Mouse (Mus musculus) gastrocnemius, postnatal 10 days (tissue): Measurements from ENCODE around the gene Ormdl2. TPM values are rescaled to one million over a fixed set of nuclear protein-coding genes. Genes with fewer than 3 reads are reported as not detected.
"Not testable (repeated sequence)": the region's sequence is repeated elsewhere in the genome, so short reads cannot be mapped to it uniquely, and the experiment has no call there.

Experiments used
- DNase-seq: peaks from one replicate; pipeline ENCODE4 v3.0.0; 2021; ENCODE audit warnings: mixed read lengths
- long read RNA-seq, 2 experiments: library from polyadenylated mRNA; stranded (forward); transcript quantifications; one replicate each; pipeline ENCODE4 v2.0.0; 2021
- total RNA-seq, 2 experiments: library from RNA; stranded (reverse); gene quantifications; 2 replicates each; pipeline ENCODE4 v1.2.3; 2021

The Ormdl2 gene
- total RNA-seq = 1 to 10 TPM; 7.5 to 8.8 TPM
- long read RNA-seq, experiment 1, partial matches to known transcripts = 0 of 10 reads
- long read RNA-seq, experiment 1, other reads (novel, unspliced or antisense) = 3 of 10 reads
- long read RNA-seq, experiment 2, partial matches to known transcripts = 0 of 5 reads
- long read RNA-seq, experiment 2, other reads (novel, unspliced or antisense) = 2 of 5 reads

DNA sequence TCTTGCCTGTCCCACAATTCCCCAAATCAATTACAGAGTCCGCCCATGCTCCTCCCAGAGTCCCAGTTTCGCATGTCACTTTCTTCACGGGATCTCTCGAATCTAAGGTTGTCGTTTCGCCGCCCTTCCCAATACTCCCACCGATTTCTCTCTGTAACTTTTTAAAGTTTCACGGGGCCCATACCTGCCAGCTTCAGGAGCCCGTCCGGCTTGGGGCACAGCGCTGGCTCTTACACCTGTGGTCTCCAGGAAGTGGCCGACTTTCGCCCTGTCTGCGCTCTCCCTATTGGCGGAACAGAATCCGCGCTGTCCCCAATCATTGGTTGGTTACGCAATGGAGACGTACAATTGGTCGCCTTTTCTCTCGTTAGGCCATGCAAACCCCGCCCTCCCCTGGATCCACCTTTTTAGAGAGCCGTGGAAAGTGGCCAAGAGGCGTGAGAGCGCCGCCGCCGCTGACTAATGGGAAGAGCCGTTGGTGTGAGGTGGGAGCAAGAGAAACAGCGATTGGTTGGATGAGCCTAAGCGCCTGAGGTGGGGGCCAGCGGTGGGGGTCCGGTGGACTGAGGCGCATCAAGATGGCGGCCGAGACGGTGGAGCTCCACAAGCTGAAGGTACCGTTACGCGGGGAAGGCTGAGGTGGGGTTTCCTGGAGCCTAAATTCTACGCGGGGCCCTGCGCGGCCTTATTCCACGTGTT, at the start of gene Ormdl2:
Ormdl2 (minus strand) TSS at position 288 of the 699 bp plus-strand sequence.
- DNase-seq = peak; percentile 98

DNA sequence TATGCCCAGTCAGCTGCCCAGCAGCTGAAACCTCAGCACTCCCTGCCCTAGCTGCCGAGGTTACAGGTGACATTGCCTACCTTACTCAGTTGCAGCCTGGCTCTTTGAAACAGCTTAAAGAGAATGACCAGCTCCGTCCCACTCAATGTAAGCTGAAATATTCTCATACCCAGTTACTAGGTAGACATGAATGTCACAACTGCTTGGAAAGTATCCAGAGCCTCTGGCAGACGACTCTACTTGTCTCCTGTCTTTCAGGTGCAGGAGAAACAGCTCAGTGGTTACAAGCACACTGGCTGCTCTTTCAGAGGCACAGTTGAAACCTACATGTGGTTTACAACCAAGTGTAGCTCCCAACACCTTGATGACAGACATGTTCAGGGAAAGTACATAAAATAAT, 48.9 kb upstream of the Ormdl2 start:
- no peak for DNase-seq

DNA sequence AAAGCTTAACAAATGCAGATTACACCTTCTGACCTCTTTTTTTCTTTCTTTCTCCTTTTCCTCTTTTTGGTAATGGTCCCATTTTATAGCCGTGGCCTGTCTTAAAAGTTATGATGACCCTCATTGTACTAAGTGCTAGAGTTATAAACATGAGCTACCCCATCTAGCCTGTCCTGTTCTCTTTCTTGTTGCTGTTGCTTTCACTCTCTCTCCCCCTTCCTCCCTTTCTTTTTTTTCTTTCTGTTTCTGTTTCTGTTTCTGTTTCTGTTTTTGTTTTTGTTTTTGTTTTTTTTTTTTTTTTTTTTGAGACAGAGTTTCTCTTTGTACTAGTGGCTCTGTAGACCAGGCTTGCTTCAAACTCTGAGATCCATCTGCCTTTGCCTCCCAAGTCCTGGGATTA, 45.1 kb upstream of the Ormdl2 start:
- DNase-seq = no peak

DNA sequence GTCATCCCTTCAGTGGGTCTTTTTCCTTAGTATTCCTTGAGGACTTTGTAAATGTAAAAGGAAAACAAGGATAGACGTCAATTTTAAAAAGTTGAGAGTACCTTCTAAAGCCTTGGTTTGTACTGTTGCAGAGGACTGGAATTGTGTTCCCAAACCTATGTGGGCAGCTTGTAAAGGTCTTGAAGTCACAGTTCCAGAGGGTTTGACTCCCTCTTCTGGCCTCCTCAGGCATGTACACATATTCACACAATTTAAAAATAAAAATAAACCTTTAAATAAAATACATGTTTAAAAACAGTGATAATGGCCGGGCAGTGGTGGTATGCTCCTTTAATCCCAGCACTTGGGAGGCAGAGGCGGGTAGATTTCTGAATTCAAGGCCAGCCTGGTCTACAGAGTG, 44.6 kb upstream of the Ormdl2 start:
- no peak for DNase-seq

DNA sequence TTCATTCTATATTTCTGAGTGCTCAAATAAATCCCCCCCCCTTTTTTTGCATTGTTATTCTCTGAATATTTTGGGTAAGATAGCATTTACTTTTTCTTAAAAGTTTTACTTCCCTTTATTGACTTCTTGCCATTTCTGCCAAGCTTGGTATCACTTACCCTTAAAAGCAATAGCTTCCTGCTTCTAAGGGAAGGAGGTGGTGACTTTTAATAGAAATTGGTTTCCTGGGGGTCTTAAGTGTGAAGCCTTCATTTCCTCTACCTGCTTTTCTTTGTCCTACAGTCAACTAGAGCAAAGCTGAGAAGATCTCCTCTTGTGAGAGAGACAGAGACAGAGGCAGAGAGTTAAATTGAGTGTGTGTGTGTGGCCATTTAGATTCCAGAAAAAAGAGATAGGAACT, 39.7 kb upstream of the Ormdl2 start:
- no peak for DNase-seq

DNA sequence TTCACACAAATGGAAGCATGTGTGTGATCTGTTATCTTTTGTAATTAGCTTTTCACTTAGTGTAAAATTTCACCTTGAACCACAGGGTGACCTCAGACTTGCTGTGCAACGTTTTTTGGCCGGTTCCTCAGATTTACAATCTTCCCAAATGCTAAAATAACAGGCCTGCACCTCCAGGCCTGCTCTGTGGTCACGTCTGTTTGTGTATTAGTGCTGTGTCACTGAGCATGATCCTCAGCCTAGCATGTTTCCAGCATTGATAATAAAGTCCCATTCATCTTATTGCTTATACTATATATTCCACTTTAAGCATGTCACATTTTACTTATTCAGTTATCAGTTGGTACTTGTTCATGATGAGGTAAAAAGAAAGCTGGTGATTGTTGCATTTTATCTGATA, 28.9 kb upstream of the Ormdl2 start:
- DNase-seq = no peak

DNA sequence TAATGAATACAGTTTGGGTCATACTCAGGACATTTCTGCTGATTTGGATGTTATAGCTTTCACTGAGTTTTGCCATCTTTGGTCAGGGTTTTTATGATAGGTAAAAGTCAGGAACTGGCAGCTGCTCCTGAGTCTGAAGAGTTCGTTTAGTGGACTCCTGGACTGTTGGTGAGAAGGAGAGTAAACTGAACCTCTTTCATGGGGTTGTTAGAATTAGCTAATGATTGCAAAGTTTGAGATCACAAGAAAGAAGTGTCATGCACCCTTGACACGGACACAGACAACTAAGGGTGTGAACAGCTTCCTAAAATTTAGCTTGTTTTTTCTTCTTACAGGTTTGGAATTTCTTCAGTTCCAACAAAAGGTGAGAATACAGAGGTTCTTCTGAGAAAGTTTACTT, 27.0 kb upstream of the Ormdl2 start:
- no peak for DNase-seq

DNA sequence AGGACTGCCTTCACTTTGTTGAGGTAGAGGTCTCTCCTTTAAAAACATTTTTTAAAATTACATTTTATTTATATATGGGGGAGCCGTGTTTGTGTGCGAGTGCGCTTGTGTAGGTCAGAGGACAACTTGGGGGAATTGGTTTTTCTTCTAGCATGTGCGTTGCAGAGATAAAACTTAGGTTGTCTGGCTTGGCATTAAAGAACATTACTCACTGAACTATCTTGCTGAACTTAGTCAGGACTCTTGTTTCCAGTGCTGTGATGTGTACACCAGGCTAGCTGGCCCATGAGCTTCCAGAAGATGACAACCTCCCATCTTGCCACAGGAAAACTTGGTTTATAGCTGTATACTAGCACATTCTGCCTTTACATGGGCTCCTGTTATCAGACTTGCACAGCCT, 25.2 kb upstream of the Ormdl2 start:
- no peak for DNase-seq

DNA sequence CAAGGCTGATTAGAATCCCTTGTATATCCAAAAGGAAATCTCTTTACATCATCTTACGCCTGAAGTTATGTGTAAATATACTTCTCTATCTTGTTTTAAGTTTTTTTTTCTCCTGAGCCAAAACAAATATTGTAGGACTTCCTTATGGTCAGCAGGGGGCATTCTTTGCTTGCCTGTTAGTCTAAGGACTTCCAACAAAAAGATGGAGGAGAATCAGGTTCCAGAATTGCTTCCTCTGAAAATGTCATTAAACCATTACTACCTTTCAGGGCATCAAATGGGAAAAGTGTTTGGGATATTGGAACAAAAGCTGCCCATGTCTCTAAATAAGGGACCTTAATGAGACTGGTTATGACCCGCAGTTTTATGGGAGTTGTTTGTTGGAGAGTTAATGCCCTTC, 24.1 kb upstream of the Ormdl2 start:
- DNase-seq = no peak

DNA sequence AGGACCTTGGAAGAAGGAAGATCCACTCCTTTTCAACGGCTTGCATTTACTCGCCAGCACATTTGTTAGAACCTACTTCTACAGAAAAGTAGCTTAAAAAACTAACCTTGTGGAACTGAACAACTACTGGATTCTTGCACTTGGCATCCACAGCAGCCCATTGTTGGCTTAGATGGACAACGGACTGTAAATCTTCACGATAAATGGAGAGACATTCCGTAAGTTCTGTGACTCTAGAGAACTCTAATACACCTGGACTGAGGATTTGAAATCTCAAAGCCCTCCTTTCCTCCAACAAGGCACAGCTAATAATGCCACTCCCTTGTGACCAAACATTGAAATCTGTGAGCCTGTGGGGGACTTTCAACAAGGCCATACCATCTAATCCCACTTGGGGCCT, 21.8 kb upstream of the Ormdl2 start:
- DNase-seq = no peak

DNA sequence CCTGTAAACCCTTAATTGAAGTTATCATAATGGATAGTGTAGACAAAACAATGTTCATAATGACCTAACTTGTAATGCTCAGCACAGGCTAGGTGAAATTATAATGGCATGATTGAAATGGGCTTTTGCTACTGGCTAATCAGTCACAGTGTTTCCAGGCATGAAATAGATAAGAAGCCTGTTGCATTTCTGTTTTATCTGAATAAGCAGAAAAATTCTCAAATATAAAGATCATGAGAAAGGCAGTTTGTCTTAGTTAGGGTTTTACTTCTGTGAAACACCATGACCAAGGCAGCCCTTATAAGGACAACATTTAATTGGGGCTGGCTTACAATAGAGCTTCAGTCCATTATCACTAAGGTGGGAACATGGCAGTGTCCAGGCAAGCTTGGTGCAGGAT, 19.2 kb upstream of the Ormdl2 start:
- no peak for DNase-seq

DNA sequence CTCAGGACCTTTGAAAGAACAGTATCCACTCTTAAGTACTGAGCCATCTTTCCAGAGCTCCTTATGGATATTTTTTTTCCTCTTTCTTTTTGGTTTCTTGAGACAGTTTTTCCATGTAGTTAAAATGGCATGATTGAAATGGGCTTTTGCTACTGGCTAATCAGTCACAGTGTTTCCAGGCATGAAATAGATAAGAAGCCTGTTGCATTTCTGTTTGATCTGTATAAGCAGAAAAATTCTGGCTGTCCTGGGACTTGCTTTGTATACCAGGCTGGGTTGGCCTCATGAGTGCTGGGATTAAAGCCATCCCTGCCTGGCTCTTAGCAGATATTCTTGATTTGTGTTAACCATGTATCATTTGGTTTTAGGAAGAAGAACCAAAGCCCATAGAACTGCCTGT, 18.0 kb upstream of the Ormdl2 start:
- no peak for DNase-seq

DNA sequence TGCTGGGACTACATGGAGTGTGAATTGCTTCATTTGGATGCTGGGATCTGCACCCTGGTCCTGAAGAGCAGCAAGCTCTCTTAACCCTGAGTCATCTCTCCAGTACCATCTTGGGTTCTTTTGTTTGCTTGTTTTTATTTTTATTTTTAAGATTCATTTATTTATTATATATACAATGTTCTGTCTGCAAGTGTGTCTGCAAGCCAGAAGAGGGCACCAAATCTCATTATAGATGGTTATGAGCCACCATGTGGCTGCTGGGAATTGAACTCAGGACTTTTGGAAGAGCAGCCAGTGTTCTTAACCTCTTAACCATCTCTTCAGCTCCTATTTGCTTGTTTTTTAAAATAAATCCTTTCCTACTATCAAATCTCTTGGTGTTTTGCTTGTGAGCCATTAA, 16.0 kb upstream of the Ormdl2 start:
- DNase-seq = no peak

DNA sequence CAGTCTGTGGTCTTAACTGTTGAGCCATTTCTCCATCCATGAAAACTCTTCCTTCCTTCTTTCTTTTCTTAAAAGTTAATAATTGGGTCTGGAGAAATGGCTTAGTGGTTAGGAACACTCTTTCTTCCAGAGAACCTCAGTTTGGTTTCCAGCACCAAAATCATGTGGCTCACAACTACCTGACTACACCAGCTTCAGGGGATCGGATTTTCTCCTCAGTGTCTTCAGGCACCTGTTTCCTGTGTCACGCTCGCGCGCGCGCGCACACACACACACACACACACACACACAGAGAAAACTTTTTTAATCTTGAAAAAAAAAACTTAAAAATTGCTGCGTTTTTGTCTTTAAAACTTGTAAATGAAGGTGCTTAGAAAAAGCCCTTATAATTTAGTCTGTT, 2.4 kb upstream of the Ormdl2 start:
- no peak for DNase-seq

DNA sequence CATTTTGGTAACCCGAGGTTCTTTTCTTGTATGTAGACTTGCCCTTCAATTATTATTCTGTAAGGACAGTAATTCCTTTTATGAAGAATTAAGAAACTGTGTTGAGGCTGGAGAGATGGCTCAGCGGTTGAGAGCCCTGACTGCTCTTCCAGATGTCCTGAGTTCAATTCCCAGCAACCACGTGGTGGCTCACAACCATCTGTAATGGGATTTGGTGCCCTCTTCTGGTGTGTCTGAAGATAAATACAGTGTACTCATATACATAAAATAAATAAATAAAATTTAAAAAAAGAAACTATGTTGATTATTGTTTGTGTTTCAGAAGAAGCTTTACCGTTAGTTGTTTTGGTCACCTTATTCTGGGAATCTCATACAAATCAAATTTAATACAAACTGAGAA, 1.6 kb upstream of the Ormdl2 start:
- DNase-seq = not testable (repeated sequence)

DNA sequence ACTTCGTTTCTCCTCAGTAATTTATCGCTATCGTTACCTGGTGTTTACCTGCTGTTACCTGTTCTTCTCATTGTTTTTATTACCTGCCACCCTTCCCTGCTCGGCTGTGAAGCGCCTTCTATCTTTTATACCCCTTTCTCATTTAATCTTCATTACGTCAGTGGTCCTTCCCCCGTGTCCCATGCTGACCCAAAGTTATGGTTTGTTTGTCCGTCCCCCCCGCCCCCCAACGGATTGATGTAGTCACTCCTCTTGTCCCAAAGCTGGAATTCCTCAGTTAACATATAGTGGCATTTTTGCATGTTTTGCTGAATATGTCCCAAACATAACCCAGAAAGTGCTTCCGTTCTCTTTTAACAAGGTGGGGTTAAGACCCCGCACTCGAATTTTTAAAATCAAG, 690 bp upstream of the Ormdl2 start:
- DNase-seq = no peak

DNA sequence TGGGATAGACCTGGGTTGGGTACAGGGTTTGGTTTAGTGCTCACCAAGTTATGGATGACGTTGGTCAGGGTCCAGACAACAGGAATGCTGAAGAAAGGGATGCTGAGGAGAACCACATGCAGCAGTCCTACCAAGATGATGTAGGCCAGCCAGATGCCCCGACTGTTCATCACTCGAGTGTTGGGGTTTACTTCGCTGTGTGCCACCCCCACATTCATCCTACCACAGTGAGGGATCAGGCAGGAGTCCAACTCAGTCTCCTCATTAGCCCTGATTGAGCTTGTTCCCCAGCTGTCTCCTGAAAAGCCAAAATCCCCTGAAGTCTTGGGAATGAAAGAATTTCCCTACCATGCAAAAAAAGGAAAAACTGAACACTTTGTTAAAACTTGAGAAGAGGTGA, 1.2 kb downstream of the Ormdl2 start:
- DNase-seq = no peak

DNA sequence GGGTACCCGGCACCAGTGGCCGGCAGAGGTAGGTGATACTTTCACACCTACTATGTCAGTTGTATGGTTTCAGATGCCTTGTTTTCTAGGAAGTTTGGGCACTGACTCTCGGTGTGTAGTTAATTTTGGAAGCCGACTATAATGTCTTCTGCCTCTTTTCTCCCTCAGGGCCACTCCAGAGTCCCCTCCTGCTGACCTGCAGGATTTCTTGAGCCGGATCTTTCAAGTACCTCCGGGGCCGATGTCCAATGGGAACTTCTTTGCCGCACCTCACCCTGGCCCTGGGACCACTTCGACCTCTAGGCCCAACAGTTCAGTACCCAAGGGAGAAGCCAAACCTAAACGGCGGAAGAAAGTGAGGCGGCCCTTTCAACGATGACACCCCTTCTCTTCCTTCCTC, 4.4 kb downstream of the Ormdl2 start, which contains the start of gene Sarnp:
Sarnp (plus strand) TSS at position 301 of the 400 bp plus-strand sequence.
- no peak for DNase-seq

DNA sequence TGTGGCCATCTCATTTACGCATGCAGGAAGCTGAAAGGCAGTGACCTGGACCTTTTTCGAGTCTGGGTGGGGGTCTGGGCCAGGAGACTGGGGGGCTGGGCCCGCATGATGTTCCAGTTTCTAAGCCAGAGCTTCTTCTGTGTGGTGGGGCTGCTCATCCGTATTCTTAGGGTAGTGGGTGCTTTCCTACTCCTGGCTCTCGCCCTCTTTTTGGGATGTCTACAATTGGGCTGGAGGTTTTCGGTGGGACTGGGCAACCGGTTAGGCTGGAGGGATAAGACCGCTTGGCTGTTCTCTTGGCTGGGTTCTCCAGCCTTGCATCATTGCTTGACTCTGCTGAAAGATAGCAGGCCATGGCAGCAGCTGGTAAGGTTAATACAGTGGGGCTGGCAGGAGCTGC, 14.4 kb downstream of the Ormdl2 start:
- no peak for DNase-seq

DNA sequence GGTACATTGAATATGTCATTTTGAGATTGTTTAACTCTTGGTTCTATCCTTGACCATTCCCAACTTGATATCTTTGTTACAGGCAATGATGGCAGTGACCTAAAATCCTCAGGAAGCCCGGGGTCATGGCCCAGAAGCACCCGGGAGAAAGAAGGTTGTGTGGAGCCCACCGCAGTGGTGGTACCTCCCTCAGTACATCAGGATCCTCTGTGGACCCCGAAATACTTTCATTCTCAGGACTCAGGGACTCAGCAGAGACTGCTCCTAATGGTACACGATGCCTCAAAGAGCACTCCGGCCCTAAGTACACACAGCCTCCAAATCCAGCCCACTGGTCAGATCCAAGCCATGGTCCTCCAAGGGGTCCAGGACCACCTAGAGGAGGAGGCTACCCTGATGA, 15.4 kb downstream of the Ormdl2 start:
- no peak for DNase-seq

DNA sequence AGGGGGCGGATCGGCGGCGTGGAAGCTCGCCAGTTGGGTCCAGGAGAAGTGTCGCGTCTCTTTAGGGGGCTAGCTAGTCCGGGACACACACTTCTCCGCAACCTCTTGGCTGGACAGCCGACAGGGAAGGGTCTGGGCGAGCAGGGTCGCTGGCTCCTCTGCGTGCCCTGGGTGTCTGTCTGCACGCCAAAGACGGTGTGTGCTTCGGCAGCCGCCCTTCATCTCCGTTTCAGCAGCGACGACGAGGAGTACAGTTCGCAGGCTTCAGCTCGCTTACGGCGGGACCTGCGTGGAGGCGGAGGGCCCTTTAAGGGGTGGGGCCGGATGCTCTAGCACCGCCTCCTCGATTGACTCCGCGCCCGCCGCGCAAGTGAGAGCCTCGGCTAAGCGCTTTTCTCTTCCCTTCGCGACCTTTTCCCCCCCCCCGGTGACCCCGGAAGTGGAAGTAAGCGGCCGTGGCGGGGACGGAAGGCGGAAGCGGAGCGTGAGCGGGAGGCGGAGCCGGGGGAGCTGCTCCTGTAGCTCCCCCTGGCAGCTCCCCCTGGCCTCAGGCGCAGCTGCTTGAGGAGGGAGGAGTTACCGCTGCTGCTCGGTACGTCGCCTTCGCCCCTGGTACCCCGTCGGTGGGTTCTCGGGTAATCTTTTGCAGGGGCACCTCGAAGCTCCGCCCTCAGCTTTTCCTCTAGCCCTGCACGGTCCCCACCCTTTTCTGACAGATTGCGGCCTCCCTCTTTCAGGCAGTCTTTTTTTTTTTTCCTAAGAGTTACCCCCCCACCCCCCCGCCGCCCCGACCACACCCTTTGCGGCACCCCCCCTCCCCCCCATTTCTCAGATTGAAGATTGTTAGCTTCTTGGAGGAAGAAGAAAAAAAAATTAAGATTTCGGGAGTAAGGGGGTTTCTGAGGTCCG, 16.1 kb downstream of the Ormdl2 start:
- peak; percentile 96 for DNase-seq

DNA sequence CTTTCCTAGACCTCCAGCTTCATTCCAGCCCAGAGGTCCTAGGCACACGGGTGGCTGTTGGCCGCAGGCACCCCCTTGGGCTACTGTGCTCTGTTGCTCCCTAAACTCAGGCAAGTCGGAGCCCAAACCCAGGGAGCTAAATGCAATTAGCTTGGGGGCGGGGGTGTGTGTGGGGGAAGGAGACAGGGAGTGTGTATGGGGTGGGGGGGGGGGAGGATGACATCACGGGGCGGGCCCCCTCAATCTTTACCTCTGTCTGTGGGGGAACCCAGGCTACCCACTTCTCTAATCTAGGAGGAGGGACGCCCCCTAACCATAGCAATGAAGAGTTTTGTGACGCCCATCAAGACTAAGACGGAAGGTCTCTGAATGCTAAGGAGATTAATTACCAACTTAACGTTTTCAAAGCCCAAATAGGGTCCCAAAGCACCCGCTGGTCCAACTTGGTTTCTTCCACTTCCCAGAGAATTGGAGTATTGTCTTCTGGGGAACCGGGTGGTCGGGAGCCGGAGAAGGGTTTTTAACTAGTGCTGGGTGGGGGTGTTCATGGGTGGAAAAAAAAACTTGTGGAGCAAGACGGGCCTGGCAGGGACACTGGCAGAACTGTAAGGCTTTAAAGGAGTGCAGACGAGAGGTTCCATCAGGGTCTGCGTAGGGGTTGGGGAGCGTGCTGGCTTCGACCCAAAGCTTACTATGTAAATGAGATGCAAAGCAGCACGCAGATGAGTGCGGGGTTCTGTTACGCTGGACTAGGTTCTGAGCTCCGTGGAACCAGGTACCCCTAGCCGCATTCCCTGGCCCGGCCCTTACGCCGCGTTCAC, 17.0 kb downstream of the Ormdl2 start, which contains the start of gene Tmem198b:
Tmem198b (minus strand) TSS at position 100 of the 821 bp plus-strand sequence.
- DNase-seq = peak; percentile 51
